Mouse (Mus musculus): ENCODE results near the gene Tas1r2. TPM values are rescaled to one million over a fixed set of nuclear protein-coding genes. Genes with fewer than 3 reads are reported as not detected.

The Tas1r2 gene
- polyA plus RNA-seq, 1 experiment from 2014 or later: not detected

- ATAC-seq (replicated peaks; ENCODE audit: low FRiP score): no peak
Measured at GRCm38 (mm10) chr4:139702914-139703313, 49.6 kb downstream of the Tas1r2 start.

GRCm38 (mm10) chr4:139703468-139703867, 50.1 kb downstream of the Tas1r2 start:
- H3K9ac ChIP-seq (ENCODE audit: low read length): no peak overlapping the region
- no peaks in the 10 kb centered on the region for H3K4me1 ChIP-seq (replicated peaks; ENCODE audit: control insufficient read depth, insufficient read depth, low read length)
- WGBS: 85% methylated on average over 11 of the region's 11 CpGs
- H3K4me3 ChIP-seq (ENCODE audit: low read depth, low read length): no peak overlapping the region
- no peaks in the 10 kb centered on the region for H3K36me3 ChIP-seq (ENCODE audit: control insufficient read depth, insufficient read depth, low read length)
- DNase-seq (ENCODE audit: low spot score) (no peak), ATAC-seq (replicated peaks; ENCODE audit: low FRiP score) (no peak)
- H3K27me3 ChIP-seq (ENCODE audit: control insufficient read depth, insufficient read depth, low read length): no peaks in the 10 kb centered on the region
- no peak overlapping the region for H3K27ac ChIP-seq (ENCODE audit: low read depth, low read length)
- no peaks in the 10 kb centered on the region for H3K9me3 ChIP-seq (ENCODE audit: control insufficient read depth, low read length)
- H3K4me2 ChIP-seq (ENCODE audit: low read depth, low read length, severe bottlenecking): no peak overlapping the region

More at GRCm38 (mm10) chr4:139702914-139703313, 49.6 kb downstream of the Tas1r2 start:
- H3K4me3 ChIP-seq (ENCODE audit: low read depth, low read length): no peak overlapping the region
- peaks cover 1% of the 10 kb centered on the region; the same call in 1 of the 2 replicates for H3K4me1 ChIP-seq (replicated peaks; ENCODE audit: control insufficient read depth, insufficient read depth, low read length)
- no peaks in the 10 kb centered on the region for H3K27me3 ChIP-seq (ENCODE audit: control insufficient read depth, insufficient read depth, low read length)
- no peak overlapping the region for H3K27ac ChIP-seq (ENCODE audit: low read depth, low read length)
- no peak overlapping the region for H3K9ac ChIP-seq (ENCODE audit: low read length)
- no peak for DNase-seq (ENCODE audit: low spot score)
- no peaks in the 10 kb centered on the region for H3K36me3 ChIP-seq (ENCODE audit: control insufficient read depth, insufficient read depth, low read length)
- no peaks in the 10 kb centered on the region for H3K9me3 ChIP-seq (ENCODE audit: control insufficient read depth, low read length)
- H3K4me2 ChIP-seq (ENCODE audit: low read depth, low read length, severe bottlenecking): no peak overlapping the region
- 69% methylated on average over 4 of the region's 4 CpGs for WGBS

GRCm38 (mm10) chr4:139705986-139706385, 52.6 kb downstream of the Tas1r2 start:
- no peak for ATAC-seq (replicated peaks; ENCODE audit: low FRiP score)
- Histone ChIP-seq H3K4me2 (ENCODE audit: low read depth, low read length, severe bottlenecking) (no peak overlapping the region), H3K27ac (ENCODE audit: low read depth, low read length) (no peak overlapping the region), H3K9me3 (ENCODE audit: control insufficient read depth, low read length) (no peaks in the 10 kb centered on the region), H3K27me3 (ENCODE audit: control insufficient read depth, insufficient read depth, low read length) (no peaks in the 10 kb centered on the region), H3K4me3 (ENCODE audit: low read depth, low read length) (no peak overlapping the region), H3K36me3 (ENCODE audit: control insufficient read depth, insufficient read depth, low read length) (no peaks in the 10 kb centered on the region), H3K4me1 (replicated peaks; ENCODE audit: control insufficient read depth, insufficient read depth, low read length) (no peaks in the 10 kb centered on the region; the same call in 1 of the 2 replicates), H3K9ac (ENCODE audit: low read length) (no peak overlapping the region)
- 91% methylated on average over 5 of the region's 5 CpGs for WGBS
- no peak for DNase-seq (ENCODE audit: low spot score)

- H3K4me1 ChIP-seq (replicated peaks; ENCODE audit: control insufficient read depth, insufficient read depth, low read length): no peaks in the 10 kb centered on the region; the same call in 1 of the 2 replicates
- WGBS: 41% methylated on average over 25 of the region's 25 CpGs
- DNase-seq (ENCODE audit: low spot score): no peak
- no peaks in the 10 kb centered on the region for H3K27me3 ChIP-seq (ENCODE audit: control insufficient read depth, insufficient read depth, low read length)
- no peak overlapping the region for H3K9ac ChIP-seq (ENCODE audit: low read length)
- ATAC-seq (replicated peaks; ENCODE audit: low FRiP score): no peak
- H3K4me2 ChIP-seq (ENCODE audit: low read depth, low read length, severe bottlenecking): no peak overlapping the region
- H3K9me3 ChIP-seq (ENCODE audit: control insufficient read depth, low read length): no peaks in the 10 kb centered on the region
- H3K4me3 ChIP-seq (ENCODE audit: low read depth, low read length): no peak overlapping the region
- no peak overlapping the region for H3K27ac ChIP-seq (ENCODE audit: low read depth, low read length)
- no peaks in the 10 kb centered on the region for H3K36me3 ChIP-seq (ENCODE audit: control insufficient read depth, insufficient read depth, low read length)
Measured at GRCm38 (mm10) chr4:139710467-139711334, 57.4 kb downstream of the Tas1r2 start.

- Histone ChIP-seq H3K27ac (ENCODE audit: low read depth, low read length) (no peak overlapping the region), H3K9me3 (ENCODE audit: control insufficient read depth, low read length) (no peaks in the 10 kb centered on the region), H3K4me1 (replicated peaks; ENCODE audit: control insufficient read depth, insufficient read depth, low read length) (no peaks in the 10 kb centered on the region; the same call in 1 of the 2 replicates), H3K9ac (ENCODE audit: low read length) (no peak overlapping the region), H3K4me3 (ENCODE audit: low read depth, low read length) (no peak overlapping the region), H3K27me3 (ENCODE audit: control insufficient read depth, insufficient read depth, low read length) (no peaks in the 10 kb centered on the region), H3K36me3 (ENCODE audit: control insufficient read depth, insufficient read depth, low read length) (no peaks in the 10 kb centered on the region), H3K4me2 (ENCODE audit: low read depth, low read length, severe bottlenecking) (no peak overlapping the region)
- 24% methylated on average over 13 of the region's 13 CpGs for WGBS
- DNase-seq (ENCODE audit: low spot score) (no peak), ATAC-seq (replicated peaks; ENCODE audit: low FRiP score) (no peak)
Measured at GRCm38 (mm10) chr4:139715241-139715932, 62.0 kb downstream of the Tas1r2 start.

GRCm38 (mm10) chr4:139716477-139717169, 63.3 kb downstream of the Tas1r2 start:
- Histone ChIP-seq H3K4me1 (replicated peaks; ENCODE audit: control insufficient read depth, insufficient read depth, low read length) (no peaks in the 10 kb centered on the region), H3K4me3 (ENCODE audit: low read depth, low read length) (no peak overlapping the region), H3K27ac (ENCODE audit: low read depth, low read length) (no peak overlapping the region), H3K9ac (ENCODE audit: low read length) (no peak overlapping the region), H3K9me3 (ENCODE audit: control insufficient read depth, low read length) (no peaks in the 10 kb centered on the region), H3K4me2 (ENCODE audit: low read depth, low read length, severe bottlenecking) (no peak overlapping the region), H3K36me3 (ENCODE audit: control insufficient read depth, insufficient read depth, low read length) (no peaks in the 10 kb centered on the region), H3K27me3 (ENCODE audit: control insufficient read depth, insufficient read depth, low read length) (no peaks in the 10 kb centered on the region)
- 86% methylated on average over 10 of the region's 10 CpGs for WGBS
- DNase-seq (ENCODE audit: low spot score) (no peak), ATAC-seq (replicated peaks; ENCODE audit: low FRiP score) (no peak)

GRCm38 (mm10) chr4:139718978-139719377, 65.6 kb downstream of the Tas1r2 start:
- no peaks in the 10 kb centered on the region for H3K4me1 ChIP-seq (replicated peaks; ENCODE audit: control insufficient read depth, insufficient read depth, low read length)
- no peak overlapping the region for H3K4me2 ChIP-seq (ENCODE audit: low read depth, low read length, severe bottlenecking)
- no peak for DNase-seq (ENCODE audit: low spot score)
- H3K27me3 ChIP-seq (ENCODE audit: control insufficient read depth, insufficient read depth, low read length): no peaks in the 10 kb centered on the region
- H3K36me3 ChIP-seq (ENCODE audit: control insufficient read depth, insufficient read depth, low read length): no peaks in the 10 kb centered on the region
- 89% methylated on average over 5 of the region's 5 CpGs for WGBS
- H3K9me3 ChIP-seq (ENCODE audit: control insufficient read depth, low read length): no peaks in the 10 kb centered on the region
- H3K27ac ChIP-seq (ENCODE audit: low read depth, low read length): no peak overlapping the region
- H3K9ac ChIP-seq (ENCODE audit: low read length): no peak overlapping the region
- H3K4me3 ChIP-seq (ENCODE audit: low read depth, low read length): no peak overlapping the region
- no peak for ATAC-seq (replicated peaks; ENCODE audit: low FRiP score)
